Mouse (Mus musculus) stomach, embryonic 16.5 days (tissue): ENCODE results near the gene D6Wsu163e. TPM values are rescaled to one million over a fixed set of nuclear protein-coding genes. Genes with fewer than 3 reads are reported as not detected.

Experiments used
- ATAC-seq: fragments of 200-750 bp; cut with Nextera tagmentation; 2 replicates; pipeline ENCODE4 v1.8.0; 2017; ENCODE audit warnings: moderate number of reproducible peaks, moderate TSS enrichment; ENCODE audit not compliant: insufficient read depth, low FRiP score
- H3K27ac ChIP-seq: fragments of 300-500 bp; sonication (generic); 2 replicates; pipeline ENCODE4 v1.5.1; 2014; ENCODE audit warnings: low read length
- H3K27me3 ChIP-seq: fragments of 300-500 bp; sonication (generic); 2 replicates; pipeline ENCODE4 v1.6.1; 2014; ENCODE audit warnings: low read length, control low read depth, mixed read lengths; ENCODE audit not compliant: control insufficient read depth, insufficient read depth
- H3K36me3 ChIP-seq: fragments of 300-500 bp; sonication (generic); 2 replicates; pipeline ENCODE4 v1.6.1; 2014; ENCODE audit warnings: low read length; ENCODE audit not compliant: control insufficient read depth, insufficient read depth
- H3K4me1 ChIP-seq: fragments of 300-500 bp; sonication (generic); 2 replicates; pipeline ENCODE4 v1.6.1; 2014; ENCODE audit warnings: low read length, control low read depth, mixed read lengths; ENCODE audit not compliant: control insufficient read depth, insufficient read depth
- H3K4me2 ChIP-seq: fragments of 300-500 bp; sonication (generic); 2 replicates; pipeline ENCODE4 v1.6.1; 2014; ENCODE audit warnings: low read depth, low read length, mixed read lengths
- H3K4me3 ChIP-seq: fragments of 300-500 bp; sonication (generic); replicated peaks from 2 replicates; pipeline ENCODE4 v1.5.1; 2014; ENCODE audit warnings: mild to moderate bottlenecking, low read length
- H3K9ac ChIP-seq: fragments of 300-500 bp; sonication (generic); 2 replicates; pipeline ENCODE4 v1.6.1; 2014; ENCODE audit warnings: low read length
- H3K9me3 ChIP-seq: fragments of 300-500 bp; sonication (generic); replicated peaks from 2 replicates; pipeline ENCODE4 v1.6.1; 2016; ENCODE audit warnings: low read length, control low read depth; ENCODE audit not compliant: control insufficient read depth
- WGBS: fragments of 180-500 bp; shearing (Covaris S2); extraction: QIAGEN DNeasy Blood & Tissue Kit; methylation state at CpG from one replicate; pipeline ENCODE4 v1.1.7; 2014; 5-methylcytosine and 5-hydroxymethylcytosine counted together
- polyA plus RNA-seq: library from polyadenylated mRNA; unstranded; fragments of >200 nt; fragmentation: Nextera tagmentation; extraction: Ambion mirVana; gene quantifications from 2 replicates; pipeline ENCODE4 v1.2.1, GENCODE M21; 2015

D6Wsu163e gene
- polyA plus RNA-seq, 1 experiment from 2014 or later = 16.9 TPM

GRCm38 (mm10) chr6:126981539-126982234 lies 41.9 kb downstream of the D6Wsu163e start:
- 43% methylated on average over 5 of the region's 5 CpGs for WGBS
- Histone ChIP-seq H3K4me3 (no peak overlapping the region), H3K27ac (no peak overlapping the region), H3K4me2 (no peak overlapping the region), H3K9ac (no peak overlapping the region), H3K27me3 (no peaks in the 10 kb centered on the region), H3K36me3 (no peaks in the 10 kb centered on the region), H3K9me3 (no peaks in the 10 kb centered on the region), H3K4me1 (no peaks in the 10 kb centered on the region)
- no peak for ATAC-seq

GRCm38 (mm10) chr6:126993676-126994075 lies 53.9 kb downstream of the D6Wsu163e start:
- no peak for ATAC-seq
- Histone ChIP-seq H3K4me3 (no peak overlapping the region), H3K9me3 (no peaks in the 10 kb centered on the region), H3K36me3 (no peaks in the 10 kb centered on the region), H3K27me3 (no peaks in the 10 kb centered on the region), H3K9ac (no peak overlapping the region), H3K4me2 (no peak overlapping the region), H3K4me1 (no peaks in the 10 kb centered on the region), H3K27ac (no peak overlapping the region)
- 51% methylated on average over 2 of the region's 2 CpGs for WGBS

GRCm38 (mm10) chr6:126995494-126995893 lies 55.7 kb downstream of the D6Wsu163e start:
- H3K4me3 ChIP-seq = no peak overlapping the region
- no peaks in the 10 kb centered on the region for H3K27me3 ChIP-seq
- no peak overlapping the region for H3K4me2 ChIP-seq
- H3K36me3 ChIP-seq = no peaks in the 10 kb centered on the region
- no peak overlapping the region for H3K9ac ChIP-seq
- H3K27ac ChIP-seq = no peak overlapping the region
- H3K9me3 ChIP-seq = no peaks in the 10 kb centered on the region
- H3K4me1 ChIP-seq = no peaks in the 10 kb centered on the region
- ATAC-seq = no peak
- 69% methylated on average over 3 of the region's 3 CpGs for WGBS

GRCm38 (mm10) chr6:126996399-126996798 lies 56.6 kb downstream of the D6Wsu163e start:
- Histone ChIP-seq H3K4me2 (no peak overlapping the region), H3K9me3 (no peaks in the 10 kb centered on the region), H3K4me1 (no peaks in the 10 kb centered on the region), H3K27ac (no peak overlapping the region), H3K9ac (no peak overlapping the region), H3K36me3 (no peaks in the 10 kb centered on the region), H3K4me3 (no peak overlapping the region), H3K27me3 (no peaks in the 10 kb centered on the region)
- 62% methylated on average over 5 of the region's 5 CpGs for WGBS
- ATAC-seq = no peak; the same call in 1 of the 2 replicates

- Histone ChIP-seq H3K4me2 (no peak overlapping the region), H3K36me3 (no peaks in the 10 kb centered on the region), H3K27ac (no peak overlapping the region), H3K4me3 (no peak overlapping the region), H3K9ac (no peak overlapping the region), H3K4me1 (no peaks in the 10 kb centered on the region), H3K9me3 (no peaks in the 10 kb centered on the region), H3K27me3 (no peaks in the 10 kb centered on the region)
- 82% methylated on average over 3 of the region's 3 CpGs for WGBS
- no peak for ATAC-seq
These were observed 65.9 kb downstream of the D6Wsu163e start for GRCm38 (mm10) chr6:127005646-127006045.

- Histone ChIP-seq H3K9me3 (no peaks in the 10 kb centered on the region), H3K27me3 (no peaks in the 10 kb centered on the region), H3K27ac (no peak overlapping the region), H3K4me2 (no peak overlapping the region), H3K36me3 (no peaks in the 10 kb centered on the region), H3K4me3 (no peak overlapping the region), H3K4me1 (no peaks in the 10 kb centered on the region), H3K9ac (no peak overlapping the region)
- ATAC-seq = no peak
- 72% methylated on average over 3 of the region's 3 CpGs for WGBS
These were observed 66.8 kb downstream of the D6Wsu163e start for GRCm38 (mm10) chr6:127006551-127006950.

- Histone ChIP-seq H3K4me3 (no peak overlapping the region), H3K4me1 (no peaks in the 10 kb centered on the region), H3K27ac (no peak overlapping the region), H3K9ac (no peak overlapping the region), H3K36me3 (no peaks in the 10 kb centered on the region), H3K27me3 (no peaks in the 10 kb centered on the region), H3K4me2 (no peak overlapping the region), H3K9me3 (no peaks in the 10 kb centered on the region)
- WGBS = 89% methylated on average over 13 of the region's 13 CpGs
- ATAC-seq = no peak
These were observed 70.3 kb downstream of the D6Wsu163e start for GRCm38 (mm10) chr6:127010021-127010420.

- WGBS = 81% methylated on average over 13 of the region's 13 CpGs
- no peaks in the 10 kb centered on the region for H3K36me3 ChIP-seq
- no peak overlapping the region for H3K27ac ChIP-seq
- H3K9ac ChIP-seq = no peak overlapping the region
- no peak overlapping the region for H3K4me3 ChIP-seq
- no peaks in the 10 kb centered on the region for H3K9me3 ChIP-seq
- no peak for ATAC-seq
- no peak overlapping the region for H3K4me2 ChIP-seq
- no peaks in the 10 kb centered on the region for H3K27me3 ChIP-seq
- H3K4me1 ChIP-seq = no peaks in the 10 kb centered on the region
These were observed 72.3 kb downstream of the D6Wsu163e start for GRCm38 (mm10) chr6:127011947-127012535.

GRCm38 (mm10) chr6:127014906-127015770 lies 75.4 kb downstream of the D6Wsu163e start, which contains the start of gene Fgf6:
Gene Fgf6, plus strand, starts transcription at chr6:127015586.
- H3K9ac ChIP-seq = no peak within 1 kb of the TSS
- H3K4me1 ChIP-seq = no peaks in the 10 kb centered on the region
- H3K36me3 ChIP-seq = no peaks in the 10 kb centered on the region
- no peak within 1 kb of the TSS for H3K27ac ChIP-seq
- no peaks in the 10 kb centered on the region for H3K9me3 ChIP-seq
- no peak for ATAC-seq
- no peak within 1 kb of the TSS for H3K4me3 ChIP-seq
- peaks cover 4% of the 10 kb centered on the region for H3K27me3 ChIP-seq
- WGBS = 75% methylated on average over 26 of the region's 26 CpGs
- H3K4me2 ChIP-seq = no peak within 1 kb of the TSS
